Mouse (Mus musculus) spleen, adult 2 months (tissue): ENCODE results near the gene Dcaf10.

ENCODE experiments used
- CTCF ChIP-seq: fragments of 200-500 bp; IDR thresholded peaks from 2 replicates; pipeline ENCODE4 v1.5.1; 2011; ENCODE audit warnings: mild to moderate bottlenecking, inconsistent platforms; ENCODE audit not compliant: insufficient read depth, insufficient read length, insufficient replicate concordance; ENCODE audit errors: extremely low read depth
- POLR2A ChIP-seq: fragments of 200-500 bp; IDR thresholded peaks from 2 replicates; pipeline ENCODE4 v1.6.1; 2011; ENCODE audit warnings: low read depth, low read length, inconsistent platforms

- TF ChIP-seq CTCF (no peak), POLR2A (no peak)
These were observed 81.5 kb downstream of the Dcaf10 start for GRCm38 (mm10) chr4:45423406-45423805.
